Mouse (Mus musculus) MEL (cell line): ENCODE results near the gene Ren1. TPM values are rescaled to one million over a fixed set of nuclear protein-coding genes. Genes with fewer than 3 reads are reported as not detected.

Experiments used
- DNase-seq: peaks from one replicate; pipeline ENCODE4 v3.0.0; 2011; ENCODE audit warnings: low read depth, low spot score
- H3K27ac ChIP-seq: 2 replicates; pipeline ENCODE4 v1.5.1; 2012; ENCODE audit warnings: low read depth, mild to moderate bottlenecking, control low read depth, low read length, moderate library complexity; ENCODE audit not compliant: control insufficient read depth
- H3K27me3 ChIP-seq, 2 experiments: fragments of 150-350 bp in 1 of 2; sonication (generic) in 1 of 2; 2 replicates each; pipeline ENCODE4 v1.6.1; 2012; ENCODE audit warnings: low read length in 2 of 2, mild to moderate bottlenecking in 2 of 2, improper control_type of control experiment in 1 of 2, moderate library complexity in 1 of 2; ENCODE audit not compliant: insufficient read depth in 2 of 2, control insufficient read depth in 1 of 2
- H3K36me3 ChIP-seq, 2 experiments: 2 replicates each; pipeline ENCODE4 v1.6.1; 2012 to 2014; ENCODE audit warnings: low read length in 2 of 2, improper control_type of control experiment in 1 of 2, inconsistent platforms in 1 of 2, mild to moderate bottlenecking in 1 of 2; ENCODE audit not compliant: insufficient read depth in 2 of 2, control insufficient read depth in 1 of 2
- H3K4me1 ChIP-seq, 2 experiments: fragments of 150-350 bp in 1 of 2; sonication (generic) in 1 of 2; 2 replicates each; pipeline ENCODE4 v1.6.1; 2012; ENCODE audit warnings: low read length in 2 of 2, improper control_type of control experiment in 1 of 2, mild to moderate bottlenecking in 1 of 2; ENCODE audit not compliant: insufficient read depth in 2 of 2, control insufficient read depth in 1 of 2
- H3K4me3 ChIP-seq, 2 experiments: fragments of 150-350 bp in 1 of 2; sonication (generic) in 1 of 2; 2 replicates each; pipeline ENCODE4 v1.5.1; 2012; ENCODE audit warnings: low read depth in 2 of 2, low read length in 2 of 2, mild to moderate bottlenecking in 2 of 2, moderate library complexity in 2 of 2, control low read depth in 1 of 2, improper control_type of control experiment in 1 of 2; ENCODE audit not compliant: control insufficient read depth in 1 of 2, insufficient read depth in 1 of 2
- H3K79me2 ChIP-seq: 2 replicates; pipeline ENCODE4 v1.6.1; 2012; ENCODE audit warnings: mild to moderate bottlenecking, low read length, moderate library complexity; ENCODE audit not compliant: control insufficient read depth, poor library complexity, insufficient read depth
- H3K9ac ChIP-seq: 2 replicates; pipeline ENCODE4 v1.6.1; 2012; ENCODE audit warnings: low read depth, mild to moderate bottlenecking, control low read depth, low read length, moderate library complexity; ENCODE audit not compliant: control insufficient read depth, poor library complexity, severe bottlenecking
- H3K9me3 ChIP-seq: fragments of 150-350 bp; sonication (generic); replicated peaks from 2 replicates; pipeline ENCODE4 v1.6.1; 2012; ENCODE audit warnings: mild to moderate bottlenecking, low read length, improper control_type of control experiment, moderate library complexity; ENCODE audit not compliant: insufficient read depth
- CHD2 ChIP-seq: IDR thresholded peaks from 2 replicates; pipeline ENCODE4 v1.6.1; 2011; ENCODE audit warnings: low read length, improper control_type of control experiment
- ELF1 ChIP-seq: IDR thresholded peaks from 2 replicates; pipeline ENCODE4 v1.6.1; 2014; ENCODE audit warnings: low read depth, mild to moderate bottlenecking, inconsistent platforms, low read length, improper control_type of control experiment, moderate library complexity
- EP300 ChIP-seq, 2 experiments: IDR thresholded peaks; 2 replicates each; pipeline ENCODE4 v1.6.1; 2011; ENCODE audit warnings: improper control_type of control experiment in 2 of 2, low read length in 2 of 2, low read depth in 1 of 2, mild to moderate bottlenecking in 1 of 2
- ETS1 ChIP-seq: IDR thresholded peaks from 2 replicates; pipeline ENCODE4 v1.6.1; 2012; ENCODE audit warnings: low read depth, mild to moderate bottlenecking, inconsistent platforms, low read length, improper control_type of control experiment, moderate library complexity
- GATA1 ChIP-seq: IDR thresholded peaks from 2 replicates; pipeline ENCODE4 v1.6.1; 2011; ENCODE audit warnings: low read depth, low read length, improper control_type of control experiment
- HCFC1 ChIP-seq: IDR thresholded peaks from 2 replicates; pipeline ENCODE4 v1.6.1; 2012; ENCODE audit warnings: low read depth, mild to moderate bottlenecking, inconsistent platforms, low read length, improper control_type of control experiment, moderate library complexity
- JUND ChIP-seq: IDR thresholded peaks from 2 replicates; pipeline ENCODE4 v1.6.1; 2011; ENCODE audit warnings: low read depth, mild to moderate bottlenecking, improper control_type of control experiment, low read length
- KAT2A ChIP-seq: conservative IDR thresholded peaks from 2 replicates; pipeline ENCODE4 v1.6.1; 2012; ENCODE audit warnings: low read depth, low read length, improper control_type of control experiment, inconsistent platforms
- MAFK ChIP-seq: IDR thresholded peaks from 2 replicates; pipeline ENCODE4 v1.6.1; 2011; ENCODE audit warnings: low read depth, mild to moderate bottlenecking, low read length, improper control_type of control experiment, borderline replicate concordance
- MAX ChIP-seq: IDR thresholded peaks from 2 replicates; pipeline ENCODE4 v1.6.1; 2011; ENCODE audit warnings: low read length, improper control_type of control experiment
- MAZ ChIP-seq: IDR thresholded peaks from 2 replicates; pipeline ENCODE4 v1.6.1; 2012; ENCODE audit warnings: low read depth, mild to moderate bottlenecking, inconsistent platforms, low read length, improper control_type of control experiment
- MEF2A ChIP-seq: IDR thresholded peaks from 2 replicates; pipeline ENCODE4 v1.6.1; 2014; ENCODE audit warnings: low read depth, mild to moderate bottlenecking, inconsistent platforms, low read length, improper control_type of control experiment; ENCODE audit not compliant: poor library complexity, insufficient replicate concordance, severe bottlenecking; ENCODE audit errors: extremely low read depth
- MXI1 ChIP-seq: IDR thresholded peaks from 2 replicates; pipeline ENCODE4 v1.6.1; 2011; ENCODE audit warnings: mild to moderate bottlenecking, low read depth, low read length, improper control_type of control experiment
- MYC ChIP-seq: IDR thresholded peaks from 2 replicates; pipeline ENCODE4 v1.6.1; 2011; ENCODE audit warnings: low read depth, mild to moderate bottlenecking, low read length, improper control_type of control experiment, moderate library complexity
- POLR2A ChIP-seq, 2 experiments: IDR thresholded peaks; 2 replicates each; pipeline ENCODE4 v1.6.1; 2011 to 2012; ENCODE audit warnings: low read length in 2 of 2, mild to moderate bottlenecking in 2 of 2, control low read depth in 1 of 2, improper control_type of control experiment in 1 of 2, low read depth in 1 of 2, moderate library complexity in 1 of 2; ENCODE audit not compliant: control insufficient read depth in 1 of 2, insufficient read depth in 1 of 2, poor library complexity in 1 of 2
- POLR2AphosphoS5 ChIP-seq: IDR thresholded peaks from 2 replicates; pipeline ENCODE4 v1.6.1; 2012; ENCODE audit warnings: low read depth, borderline replicate concordance, mild to moderate bottlenecking, inconsistent platforms, low read length, moderate library complexity, mixed read lengths
- RAD21 ChIP-seq: IDR thresholded peaks from 2 replicates; pipeline ENCODE4 v1.6.1; 2011; ENCODE audit warnings: mild to moderate bottlenecking, low read depth, low read length, improper control_type of control experiment
- TBP ChIP-seq: IDR thresholded peaks from 2 replicates; pipeline ENCODE4 v1.8.0; 2011; ENCODE audit warnings: low read depth, low read length, improper control_type of control experiment
- USF1 ChIP-seq: IDR thresholded peaks from 2 replicates; pipeline ENCODE4 v1.6.1; 2014; ENCODE audit warnings: low read depth, mild to moderate bottlenecking, inconsistent platforms, low read length, improper control_type of control experiment, moderate library complexity
- USF2 ChIP-seq, 2 experiments: IDR thresholded peaks; 2 replicates each; pipeline ENCODE4 v1.6.1; 2011 to 2012; ENCODE audit warnings: improper control_type of control experiment in 2 of 2, low read length in 2 of 2, borderline replicate concordance in 1 of 2, inconsistent platforms in 1 of 2, low read depth in 1 of 2, mild to moderate bottlenecking in 1 of 2; ENCODE audit not compliant: insufficient read depth in 1 of 2
- ZKSCAN1 ChIP-seq: IDR thresholded peaks from 2 replicates; pipeline ENCODE4 v1.6.1; 2012; ENCODE audit warnings: low read depth, mild to moderate bottlenecking, inconsistent platforms, low read length, improper control_type of control experiment, moderate library complexity
- ZMIZ1 ChIP-seq: IDR thresholded peaks from 2 replicates; pipeline ENCODE4 v1.6.1; 2012; ENCODE audit warnings: low read depth, mild to moderate bottlenecking, inconsistent platforms, low read length, improper control_type of control experiment, moderate library complexity
- ZNF384 ChIP-seq: IDR thresholded peaks from 2 replicates; pipeline ENCODE4 v1.6.1; 2012; ENCODE audit warnings: low read depth, mild to moderate bottlenecking, inconsistent platforms, low read length, improper control_type of control experiment
- polyA plus RNA-seq, 2 experiments: library from polyadenylated mRNA; stranded (reverse) in 1 of 2; unstranded in 1 of 2; fragments of >175 nt in 1 of 2; fragments of >200 nt in 1 of 2; gene quantifications; 2 replicates each; pipeline versions ENCODE4 v1.2.1 to v1.2.4; 2012; ENCODE audit warnings: low replicate concordance in 2 of 2, low read depth in 1 of 2; ENCODE audit not compliant: insufficient read length in 2 of 2, insufficient read depth in 1 of 2, missing spikeins in 1 of 2
- total RNA-seq: library from RNA; depleted of rRNA; stranded (reverse); fragments of 300-350 nt; gene quantifications from 2 replicates; pipeline ENCODE4 v1.2.3, GENCODE M21; 2012

The Ren1 gene
- total and polyA plus RNA-seq, 3 experiments = 6.9 to 16.8 TPM; not detected in 1

GRCm38 (mm10) chr1:133377547-133377946 is 27.2 kb downstream of the Ren1 start:
- Histone ChIP-seq H3K4me3 (no peak overlapping the region), H3K9me3 (no peaks in the 10 kb centered on the region), H3K27me3 (peaks cover 3% of the 10 kb centered on the region in 2 experiments; a peak in 3 of 4 replicates), H3K36me3 (no peaks in the 10 kb centered on the region; a peak in 1 of 4 replicates), H3K27ac (no peak overlapping the region), H3K9ac (no peak overlapping the region), H3K79me2 (no peaks in the 10 kb centered on the region), H3K4me1 (peaks cover 0 to 5% of the 10 kb centered on the region in 2 experiments; a peak in 2 of 4 replicates)
- TF ChIP-seq MAZ (no peak), CHD2 (no peak), USF2 (IDR thresholded peaks at IDR 0.05; ENCODE audit: borderline replicate concordance in 1 of 2, insufficient read depth in 1 of 2, low read depth in 1 of 2, low read length in 2 of 2) (no peak), MAX (no peak), TBP (no peak), ZNF384 (no peak), KAT2A (no peak)
- DNase-seq = no peak

- Histone ChIP-seq H3K9ac (no peak overlapping the region), H3K4me3 (no peak overlapping the region), H3K27me3 (no peaks in the 10 kb centered on the region; a peak in 1 of 4 replicates), H3K36me3 (no peaks in the 10 kb centered on the region; a peak in 1 of 4 replicates), H3K79me2 (no peaks in the 10 kb centered on the region), H3K27ac (no peak overlapping the region), H3K9me3 (no peaks in the 10 kb centered on the region), H3K4me1 (peaks cover 0 to 5% of the 10 kb centered on the region in 2 experiments; a peak in 2 of 4 replicates)
- DNase-seq = no peak
- TF ChIP-seq MXI1 = no peak
- no peak for TF ChIP-seq USF1
- no peak for TF ChIP-seq POLR2A (IDR thresholded peaks at IDR 0.05; ENCODE audit: control insufficient read depth in 1 of 2, insufficient read depth in 1 of 2, low read depth in 1 of 2, low read length in 2 of 2, poor library complexity in 1 of 2)
- TF ChIP-seq JUND = no peak
- TF ChIP-seq MEF2A = no peak
- no peak for TF ChIP-seq ZMIZ1
- no peak for TF ChIP-seq MYC
- TF ChIP-seq RAD21 = no peak
- TF ChIP-seq GATA1 = no peak
- TF ChIP-seq MAFK = no peak
- no peak for TF ChIP-seq ELF1
- TF ChIP-seq POLR2AphosphoS5 = no peak
- TF ChIP-seq EP300 (IDR thresholded peaks at IDR 0.05; ENCODE audit: low read depth in 1 of 2, low read length in 2 of 2) = no peak
- TF ChIP-seq ZNF384 = no peak
- no peak for TF ChIP-seq ETS1
- TF ChIP-seq HCFC1 = no peak
- no peak for TF ChIP-seq ZKSCAN1
Observed at GRCm38 (mm10) chr1:133379254-133379985, 29.1 kb downstream of the Ren1 start.
